Mouse (Mus musculus) embryonic stem cell, embryonic (primary cell): ENCODE results near the gene Tmem131.

Experiments
- CTCF ChIA-PET, 4 experiments: fragments of 300-600 bp in 2 of 4; fragments of 350-600 bp in 2 of 4; sonication (Branson Sonifier 250); formaldehyde crosslinking; loops; one replicate each; lab custom pipeline; 2022; ENCODE audit warnings: inconsistent platforms in 2 of 4; lab: Charles Lee
- POLR2A ChIA-PET, 4 experiments: fragments of 300-600 bp in 2 of 4; fragments of 350-600 bp in 2 of 4; sonication (Branson Sonifier 250); formaldehyde crosslinking; loops; one replicate each; lab custom pipeline; 2022; ENCODE audit warnings: antibody characterized with exemption in 4 of 4, inconsistent platforms in 1 of 4; lab: Charles Lee

The Tmem131 gene

DNA sequence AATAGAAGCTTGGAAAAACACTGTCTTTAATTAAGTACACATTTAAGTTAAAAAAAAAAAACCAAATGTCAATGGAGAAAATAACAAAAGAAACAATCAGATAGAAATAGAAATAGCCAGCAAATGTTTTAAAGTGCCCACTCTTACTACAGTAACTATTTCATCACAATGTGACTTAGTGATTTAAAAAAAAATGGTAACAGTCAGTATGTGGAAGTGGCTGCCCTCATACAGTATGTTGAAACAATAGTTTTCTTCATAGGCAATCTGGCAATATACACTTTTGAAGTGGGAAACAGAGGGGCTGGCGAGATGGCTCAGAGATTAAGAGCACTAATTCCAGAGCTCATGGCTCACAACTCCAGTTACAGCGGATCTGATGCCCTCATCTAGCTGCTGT is 15.9 kb downstream of the Tmem131 start:
- CTCF ChIA-PET: no interaction called here
- POLR2A ChIA-PET: interaction anchor here in 3 of 4 experiments (0.6 to 10.5 kb wide), 14 partner anchors 9 to 1112 kb away, joined by 3 to 52 read pairs (median 3); no protein-coding TSS in a partner anchor

DNA sequence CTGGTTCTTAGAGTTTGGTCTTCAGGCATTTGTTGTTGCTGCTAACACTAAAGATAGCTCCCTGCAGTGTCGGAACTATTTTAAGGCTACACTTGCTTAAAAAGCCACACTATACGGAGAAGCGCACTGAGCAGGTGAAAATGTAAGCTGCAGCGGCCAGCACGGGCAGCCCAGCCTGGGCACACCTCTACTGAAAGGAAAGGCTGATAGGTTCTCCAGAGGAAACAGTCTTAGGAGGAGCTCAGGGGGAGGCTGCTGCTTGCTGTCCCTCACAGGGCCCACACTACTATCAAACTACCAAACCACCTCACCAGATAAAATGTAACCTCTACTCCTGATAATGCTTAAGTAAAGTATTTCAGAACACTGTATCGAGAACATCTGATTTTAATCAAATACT is 16.7 kb downstream of the Tmem131 start:
- ChIA-PET POLR2A (interaction anchor here in 3 of 4 experiments (0.6 to 10.5 kb wide), 16 partner anchors 11 to 1111 kb away, joined by 3 to 52 read pairs (median 4); no protein-coding TSS in a partner anchor), CTCF (interaction anchor here in 3 of 4 experiments (0.6 to 0.9 kb wide), 3 partner anchors 12 to 210 kb away, joined by 3 to 4 read pairs (median 3); no protein-coding TSS in a partner anchor)

DNA sequence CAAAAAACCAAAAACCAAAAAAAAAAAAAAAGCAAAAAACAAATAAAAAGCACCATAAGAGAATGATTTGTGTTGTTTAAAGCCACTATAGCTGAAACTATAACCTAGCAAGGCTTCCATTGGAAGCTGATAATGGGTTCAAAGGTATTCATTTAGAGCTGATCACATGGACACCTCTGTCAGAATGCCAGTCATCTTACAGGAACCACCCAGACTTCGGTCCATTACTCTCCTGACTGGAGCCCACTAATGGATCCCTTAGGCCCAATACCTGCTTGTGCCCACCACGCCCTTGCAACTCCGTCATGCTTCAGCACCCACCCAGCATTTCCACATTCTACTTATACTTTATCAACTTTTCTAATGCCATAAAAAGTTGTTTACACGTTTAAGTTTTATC is 17.2 kb downstream of the Tmem131 start:
- ChIA-PET CTCF (interaction anchor here in 3 of 4 experiments (0.6 to 0.9 kb wide), 3 partner anchors 12 to 210 kb away, joined by 3 to 4 read pairs (median 3); no protein-coding TSS in a partner anchor), POLR2A (interaction anchor here in 2 of 4 experiments (0.7 to 10.5 kb wide), 11 partner anchors 11 to 153 kb away, joined by 3 to 52 read pairs (median 4); no protein-coding TSS in a partner anchor)

DNA sequence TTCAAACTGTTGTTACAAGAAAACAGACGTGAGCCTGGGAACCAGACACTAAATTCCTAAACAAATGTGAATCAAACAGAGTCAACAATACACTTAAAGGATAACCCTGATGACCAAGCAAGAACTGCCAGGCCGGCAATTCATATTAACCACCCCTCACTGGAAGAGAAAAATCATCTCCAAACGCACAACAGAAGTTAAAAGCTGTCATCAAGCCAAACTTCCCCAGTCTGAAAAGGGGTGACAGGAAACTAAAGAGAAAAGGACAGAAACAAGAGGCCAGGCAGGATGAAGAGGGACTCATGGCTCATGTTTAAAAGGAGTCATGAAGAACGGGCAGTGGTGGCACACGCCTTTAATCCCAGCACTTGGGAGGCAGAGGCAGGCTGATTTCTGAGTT is 17.7 kb downstream of the Tmem131 start:
- CTCF ChIA-PET: no interaction called here
- POLR2A ChIA-PET: interaction anchor here in 2 of 4 experiments (0.9 to 10.5 kb wide), 6 partner anchors 12 to 62 kb away, joined by 3 to 52 read pairs (median 9); no protein-coding TSS in a partner anchor

DNA sequence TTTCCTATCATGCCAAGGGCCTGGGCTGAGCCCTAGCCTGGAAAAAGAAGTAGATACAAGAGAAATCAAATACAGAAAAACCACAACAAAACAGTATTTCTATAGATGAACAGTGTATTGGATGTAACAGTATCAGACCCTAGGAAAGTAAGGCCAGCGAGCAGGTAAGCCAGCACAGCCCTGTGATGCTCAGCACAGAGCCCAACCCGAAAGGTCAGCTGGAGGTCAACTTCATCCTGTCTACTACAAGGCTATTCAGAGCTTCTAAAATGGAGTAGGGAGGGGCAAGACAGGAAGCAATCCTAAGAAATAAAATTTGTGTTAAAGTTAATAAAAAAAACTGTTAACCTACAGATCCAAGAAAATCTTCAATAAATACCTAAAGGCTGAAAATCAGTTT is 18.6 kb downstream of the Tmem131 start:
- CTCF ChIA-PET: interaction anchor here in 1 of 4 experiments (1.4 kb wide), 1 partner anchor 8 kb away, joined by 4 read pairs; no protein-coding TSS in a partner anchor
- POLR2A ChIA-PET: interaction anchor here (0.9 to 10.5 kb wide), 10 partner anchors 9 to 150 kb away, joined by 3 to 82 read pairs (median 6); no protein-coding TSS in a partner anchor

DNA sequence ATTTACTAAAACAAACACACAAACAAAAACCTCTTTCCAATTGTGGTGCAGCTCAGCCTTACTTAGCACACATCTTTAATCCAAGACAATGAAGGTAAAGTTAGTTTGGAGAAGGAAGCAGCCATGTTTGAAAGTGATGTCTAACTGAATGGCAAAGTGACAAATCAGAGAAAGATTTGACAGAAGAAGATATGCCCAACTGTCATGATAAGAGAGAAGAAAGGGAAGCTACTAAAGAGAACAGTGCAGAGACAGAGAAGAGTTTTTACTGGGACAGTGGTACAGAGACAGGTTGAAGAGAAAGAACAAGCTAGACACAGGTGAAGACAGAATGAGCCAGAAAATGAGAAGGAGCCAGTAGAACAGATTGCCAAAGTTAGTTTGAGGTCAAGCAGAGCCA is 19.6 kb downstream of the Tmem131 start:
- POLR2A ChIA-PET: interaction anchor here (0.8 to 10.5 kb wide), 14 partner anchors 9 to 151 kb away, joined by 3 to 82 read pairs (median 5); no protein-coding TSS in a partner anchor
- CTCF ChIA-PET: interaction anchor here in 1 of 4 experiments (1.0 to 1.4 kb wide), 2 partner anchors 9 to 20 kb away, joined by 4 read pairs; no protein-coding TSS in a partner anchor

DNA sequence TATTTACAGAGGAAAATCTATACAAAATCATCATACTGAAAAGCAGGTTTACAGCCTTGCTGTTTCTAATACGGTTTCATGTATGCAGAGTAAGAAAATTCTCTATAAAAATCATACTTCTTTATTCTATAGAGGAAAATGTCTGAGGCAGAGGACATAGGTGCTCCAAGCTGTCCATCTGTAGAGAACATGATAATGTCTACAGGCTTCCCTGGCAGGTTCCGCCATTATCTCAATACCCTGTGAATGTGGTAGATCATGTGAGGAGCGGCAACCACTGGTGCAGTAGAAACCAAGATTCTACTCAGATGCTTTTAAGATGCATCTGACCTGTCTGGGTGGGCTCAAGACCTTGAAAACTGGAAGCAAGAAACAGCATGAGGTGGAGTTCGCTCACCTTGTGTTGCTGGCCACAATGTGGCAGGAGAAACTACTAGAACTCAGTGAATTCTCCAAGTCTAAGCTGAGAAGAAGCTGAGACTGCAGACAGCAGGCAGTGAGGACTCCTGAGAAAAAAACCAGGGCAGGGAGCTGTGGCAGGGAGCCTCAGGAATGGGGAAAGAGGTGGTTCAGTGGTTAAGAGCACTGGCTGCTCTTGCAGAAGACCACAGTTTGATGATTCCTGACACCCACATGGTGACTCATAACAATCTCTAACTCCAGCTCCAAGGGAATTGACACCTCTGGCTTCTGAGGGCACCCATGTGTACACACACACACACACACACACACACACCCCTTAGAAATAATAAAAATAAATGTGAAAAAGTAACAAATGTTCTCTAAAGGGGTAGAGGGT is 20.6 kb downstream of the Tmem131 start:
- POLR2A ChIA-PET: interaction anchor here (0.8 to 10.5 kb wide), 10 partner anchors 9 to 24 kb away, joined by 3 to 82 read pairs (median 6); no protein-coding TSS in a partner anchor
- CTCF ChIA-PET: no interaction called here

DNA sequence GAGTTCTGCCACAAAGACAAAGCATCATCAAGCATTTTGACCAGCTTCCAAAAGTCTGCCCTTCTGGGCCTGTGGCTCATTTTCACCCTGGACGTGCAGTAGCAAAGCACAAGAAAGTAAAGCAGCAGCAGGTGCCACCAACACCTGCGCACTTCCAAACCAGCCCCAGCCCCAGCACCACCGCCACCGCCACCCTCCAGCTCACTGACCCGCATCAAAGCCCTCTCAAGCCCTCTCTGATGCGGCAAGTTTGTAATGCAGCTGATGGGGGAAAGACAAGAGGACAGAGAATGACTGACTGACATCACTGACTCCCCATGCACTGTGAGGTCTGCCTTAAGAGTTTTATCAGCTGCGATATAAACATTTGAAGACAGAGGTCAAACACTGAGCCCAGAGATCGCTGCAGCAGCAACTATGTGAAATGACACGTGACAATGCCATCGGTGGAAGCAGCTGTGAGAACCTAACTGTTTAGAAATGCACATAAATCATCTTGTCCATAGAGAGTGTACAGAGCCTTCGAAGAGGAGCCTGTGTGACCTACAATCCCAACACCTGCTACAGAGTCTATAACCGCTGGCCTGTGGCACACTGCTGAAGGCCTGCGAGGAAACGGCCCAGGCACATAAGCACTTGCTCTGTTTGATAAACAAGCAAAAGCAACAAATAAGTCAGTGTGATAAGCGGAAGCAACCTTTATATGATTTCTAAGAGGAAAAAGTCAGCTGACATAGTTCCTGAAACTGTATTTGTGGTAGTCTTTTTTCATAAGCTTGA is 21.7 kb downstream of the Tmem131 start:
- POLR2A ChIA-PET: interaction anchor here in 3 of 4 experiments (0.8 to 8.7 kb wide), 14 partner anchors 9 to 63 kb away, joined by 3 to 82 read pairs (median 4); partner anchors contain the start of gene Tmem131 (in 1 of the 3)
- CTCF ChIA-PET: interaction anchor here in 3 of 4 experiments (0.6 to 2.1 kb wide), 3 partner anchors 8 to 19 kb away, joined by 4 to 5 read pairs (median 5); no protein-coding TSS in a partner anchor

DNA sequence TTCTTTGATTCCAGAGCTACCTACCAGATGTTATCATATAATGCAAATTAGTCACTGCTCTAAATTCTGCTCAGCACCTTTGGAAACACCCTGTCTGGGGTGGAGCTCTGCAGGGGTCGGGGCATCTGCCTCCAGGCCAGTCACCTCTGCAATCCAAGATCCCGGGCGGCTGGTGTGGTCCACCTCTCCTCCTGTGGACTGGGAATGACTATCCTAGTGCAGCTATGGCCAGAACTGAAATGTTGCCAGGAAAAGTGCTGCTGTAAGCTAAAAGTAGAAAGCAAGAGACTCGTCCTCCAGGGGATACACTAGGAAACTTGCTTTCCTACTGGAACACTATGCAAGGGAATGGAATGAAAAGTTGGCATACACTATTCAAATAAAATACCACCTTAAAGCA is 22.7 kb downstream of the Tmem131 start:
- CTCF ChIA-PET: interaction anchor here in 3 of 4 experiments (0.6 to 2.1 kb wide), 4 partner anchors 9 to 18 kb away, joined by 3 to 5 read pairs (median 4); no protein-coding TSS in a partner anchor
- POLR2A ChIA-PET: interaction anchor here in 2 of 4 experiments (1.1 to 8.7 kb wide), 10 partner anchors 9 to 66 kb away, joined by 3 to 82 read pairs (median 4); no protein-coding TSS in a partner anchor

DNA sequence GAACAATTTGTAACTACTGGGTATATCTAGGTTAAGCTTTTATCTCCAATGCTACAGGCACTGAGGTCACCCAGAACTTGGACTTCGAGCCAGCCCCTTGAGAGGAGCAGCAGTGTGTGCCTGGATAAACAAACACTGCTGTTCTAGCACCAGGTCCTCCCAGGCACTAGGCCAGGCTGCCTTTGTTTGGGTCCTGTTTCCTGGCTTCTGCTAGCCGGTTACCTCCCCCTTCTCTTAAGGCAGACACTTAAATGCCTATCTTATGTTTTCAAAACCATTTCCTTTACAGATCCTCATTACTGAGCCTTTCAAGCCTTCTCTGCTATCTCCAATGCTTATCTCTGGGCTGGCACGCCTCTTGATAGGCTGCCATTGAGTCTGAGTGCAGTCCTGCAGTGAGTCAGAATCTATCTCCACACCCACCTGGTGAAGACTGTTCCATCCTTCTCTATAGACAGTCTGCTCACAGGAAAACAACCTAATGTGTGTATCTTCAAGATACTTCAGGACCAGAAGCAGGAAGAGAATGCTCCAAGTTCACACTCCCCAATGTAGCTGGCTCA is 23.2 kb downstream of the Tmem131 start:
- POLR2A ChIA-PET: interaction anchor here in 2 of 4 experiments (0.8 to 8.7 kb wide), 15 partner anchors 8 to 70 kb away, joined by 3 to 82 read pairs (median 4); no protein-coding TSS in a partner anchor
- CTCF ChIA-PET: interaction anchor here in 2 of 4 experiments (0.8 to 2.1 kb wide), 3 partner anchors 8 to 17 kb away, joined by 3 to 5 read pairs (median 5); no protein-coding TSS in a partner anchor

DNA sequence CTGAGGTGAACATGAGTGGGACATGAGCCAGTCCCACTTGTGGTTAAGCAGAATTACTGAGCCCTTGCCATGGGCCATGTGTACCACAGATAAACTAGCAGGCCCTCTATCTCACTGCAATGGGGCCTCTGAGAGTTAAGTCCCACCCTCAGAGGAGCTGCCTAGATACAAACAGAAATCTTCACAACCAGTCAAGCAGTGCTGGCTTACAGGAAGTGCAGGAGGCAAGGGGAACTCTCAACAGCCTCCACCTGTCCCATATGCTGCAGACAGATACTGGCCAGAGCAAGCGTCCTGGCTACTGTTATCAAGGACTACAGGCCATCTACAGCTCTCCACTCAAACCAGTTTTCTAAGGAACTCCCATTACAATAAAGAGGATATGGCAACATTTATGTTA is 23.7 kb downstream of the Tmem131 start:
- ChIA-PET POLR2A (interaction anchor here in 2 of 4 experiments (0.8 to 8.7 kb wide), 16 partner anchors 8 to 210 kb away, joined by 3 to 82 read pairs (median 4); no protein-coding TSS in a partner anchor), CTCF (interaction anchor here in 1 of 4 experiments (2.1 kb wide), 1 partner anchor 10 kb away, joined by 5 read pairs; no protein-coding TSS in a partner anchor)

DNA sequence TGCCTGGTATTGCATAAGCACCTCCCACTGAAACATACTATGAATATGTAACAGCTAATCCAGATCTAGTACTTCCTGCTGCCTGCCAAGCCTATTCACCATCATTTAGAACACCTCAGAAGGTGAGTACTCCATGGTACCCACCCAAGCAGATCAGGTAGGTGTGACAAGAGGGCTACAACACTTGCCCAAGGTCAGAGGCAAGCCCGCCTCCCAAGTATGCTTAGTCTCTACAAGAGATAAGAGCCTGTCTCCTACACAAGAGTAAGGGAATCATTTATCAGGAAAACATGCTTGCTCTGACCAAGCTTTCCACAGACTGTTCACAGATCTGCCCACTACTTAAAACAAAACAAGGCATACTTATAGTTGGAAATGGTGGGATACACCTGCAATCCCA is 26.0 kb downstream of the Tmem131 start:
- ChIA-PET POLR2A (interaction anchor here in 3 of 4 experiments (0.5 to 8.7 kb wide), 11 partner anchors 11 to 168 kb away, joined by 3 to 82 read pairs (median 7); no protein-coding TSS in a partner anchor), CTCF (no interaction called here)

DNA sequence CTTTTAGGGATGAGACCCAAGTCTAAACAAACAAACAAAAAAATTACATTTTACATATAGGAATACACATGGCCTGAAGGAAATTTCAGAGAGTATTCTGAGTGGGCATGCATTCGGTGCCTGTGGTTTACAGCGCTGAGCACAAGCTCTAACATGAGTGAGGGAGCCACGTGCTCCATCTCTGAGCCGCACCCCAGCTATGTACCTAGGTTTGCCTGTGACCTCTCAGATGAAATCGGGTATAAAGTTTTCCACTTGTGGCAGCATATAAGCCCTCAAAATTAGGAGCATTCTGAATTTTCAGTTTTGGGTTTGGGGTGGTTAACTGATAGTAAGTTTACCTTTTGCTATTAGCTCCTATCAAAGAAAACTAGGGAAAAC is 28.3 kb downstream of the Tmem131 start:
- ChIA-PET POLR2A (interaction anchor here (0.6 to 5.5 kb wide), 19 partner anchors 8 to 262 kb away, joined by 3 to 52 read pairs (median 4); no protein-coding TSS in a partner anchor), CTCF (interaction anchor here in 1 of 4 experiments (0.9 to 1.4 kb wide), 3 partner anchors 10 to 76 kb away, joined by 3 read pairs; no protein-coding TSS in a partner anchor)

DNA sequence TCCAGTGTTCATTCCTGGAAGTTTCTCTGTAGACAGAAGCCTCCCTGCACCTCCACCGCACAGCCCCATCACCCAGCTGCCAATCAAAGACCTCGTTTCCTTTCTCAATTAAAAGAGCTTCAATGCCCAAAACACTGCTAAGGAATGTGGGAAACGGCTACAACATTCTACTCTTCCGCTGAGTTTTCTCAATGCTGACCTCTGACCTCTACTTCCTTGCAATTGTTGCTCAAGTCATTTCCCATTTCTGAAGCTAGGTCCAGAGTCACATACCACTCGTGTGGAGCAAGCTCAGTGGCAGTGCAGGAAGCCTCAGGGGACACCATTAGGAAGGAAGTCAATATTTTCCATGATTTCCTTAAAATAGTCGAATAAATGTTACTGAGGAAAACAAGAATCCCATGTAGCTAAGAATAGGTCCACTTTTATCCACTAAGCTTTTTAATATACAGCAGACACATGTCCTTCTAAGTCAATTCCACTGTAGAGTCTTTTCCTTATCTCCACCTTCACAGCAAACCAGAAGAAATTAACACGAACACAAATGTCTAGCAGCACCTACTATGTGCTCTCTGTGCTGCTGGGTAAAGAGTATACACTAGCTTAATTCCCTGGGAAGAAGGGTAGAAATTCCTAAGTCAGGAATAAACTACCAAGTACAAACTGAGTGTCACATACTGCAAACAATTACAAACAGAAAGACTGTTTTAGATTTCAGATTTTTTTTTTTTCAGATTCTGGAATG is 28.8 kb downstream of the Tmem131 start:
- ChIA-PET CTCF (interaction anchor here in 1 of 4 experiments (0.9 to 1.4 kb wide), 3 partner anchors 9 to 76 kb away, joined by 3 read pairs; no protein-coding TSS in a partner anchor), POLR2A (interaction anchor here (0.5 to 5.5 kb wide), 22 partner anchors 8 to 263 kb away, joined by 3 to 52 read pairs (median 4); no protein-coding TSS in a partner anchor)

DNA sequence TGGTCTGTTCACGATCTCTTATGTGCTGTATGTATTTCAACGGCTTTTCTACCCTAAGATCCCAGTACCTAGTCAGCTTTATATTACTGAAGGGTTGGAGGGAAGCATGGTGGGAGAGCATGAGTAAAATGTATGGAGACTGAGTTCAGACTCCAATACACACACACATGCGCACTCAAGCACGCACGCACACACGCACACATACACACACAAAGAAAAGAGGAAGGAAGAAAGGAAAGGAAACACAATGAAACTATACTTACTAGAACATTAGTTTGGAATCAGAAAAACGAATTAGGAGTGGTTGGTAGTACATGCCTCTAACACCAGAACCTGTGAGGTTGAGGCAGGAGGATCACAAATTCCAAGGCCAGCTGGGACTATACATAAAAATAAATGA is 29.7 kb downstream of the Tmem131 start:
- POLR2A ChIA-PET: interaction anchor here (0.6 to 5.5 kb wide), 13 partner anchors 9 to 109 kb away, joined by 3 to 52 read pairs (median 4); no protein-coding TSS in a partner anchor
- CTCF ChIA-PET: interaction anchor here in 1 of 4 experiments (1.4 kb wide), 2 partner anchors 13 to 91 kb away, joined by 3 read pairs; no protein-coding TSS in a partner anchor

DNA sequence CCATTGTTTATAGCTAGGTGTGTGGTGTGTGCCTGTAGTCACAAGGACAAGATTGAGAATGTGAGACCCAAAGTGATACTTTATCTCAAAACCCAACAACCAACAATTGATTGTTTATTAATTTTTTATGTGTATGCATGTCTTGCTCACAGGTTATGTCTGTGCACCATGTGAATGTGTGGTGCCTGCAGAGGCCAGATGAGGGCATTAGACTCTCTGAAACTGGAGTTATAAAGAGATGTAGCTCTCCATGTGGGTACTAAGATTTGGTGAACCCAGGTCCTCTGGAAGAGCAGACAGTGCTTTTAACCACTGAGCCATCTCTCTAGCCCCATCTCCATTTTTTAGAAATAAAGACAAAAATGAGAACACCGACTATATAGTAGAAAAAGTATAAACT is 31.2 kb downstream of the Tmem131 start:
- ChIA-PET CTCF (interaction anchor here in 2 of 4 experiments (1.1 to 1.3 kb wide), 2 partner anchors 8 to 20 kb away, joined by 3 read pairs; no protein-coding TSS in a partner anchor), POLR2A (interaction anchor here in 3 of 4 experiments (1.2 to 5.5 kb wide), 10 partner anchors 9 to 74 kb away, joined by 4 to 52 read pairs (median 6); no protein-coding TSS in a partner anchor)
